Mouse (Mus musculus) c-Kit-positive CD71-positive TER-119-positive erythroid progenitor cells, embryonic 14.5 days (primary cell): Measurements from ENCODE around the gene Nkain2.
"Not testable (repeated sequence)": the region's sequence is repeated elsewhere in the genome, so short reads cannot be mapped to it uniquely, and the experiment has no call there.

ENCODE experiments used
- DNase-seq: peaks from one replicate; pipeline ENCODE4 v3.0.0-alpha.2; 2013; ENCODE audit warnings: low spot score

Nkain2 gene

DNA sequence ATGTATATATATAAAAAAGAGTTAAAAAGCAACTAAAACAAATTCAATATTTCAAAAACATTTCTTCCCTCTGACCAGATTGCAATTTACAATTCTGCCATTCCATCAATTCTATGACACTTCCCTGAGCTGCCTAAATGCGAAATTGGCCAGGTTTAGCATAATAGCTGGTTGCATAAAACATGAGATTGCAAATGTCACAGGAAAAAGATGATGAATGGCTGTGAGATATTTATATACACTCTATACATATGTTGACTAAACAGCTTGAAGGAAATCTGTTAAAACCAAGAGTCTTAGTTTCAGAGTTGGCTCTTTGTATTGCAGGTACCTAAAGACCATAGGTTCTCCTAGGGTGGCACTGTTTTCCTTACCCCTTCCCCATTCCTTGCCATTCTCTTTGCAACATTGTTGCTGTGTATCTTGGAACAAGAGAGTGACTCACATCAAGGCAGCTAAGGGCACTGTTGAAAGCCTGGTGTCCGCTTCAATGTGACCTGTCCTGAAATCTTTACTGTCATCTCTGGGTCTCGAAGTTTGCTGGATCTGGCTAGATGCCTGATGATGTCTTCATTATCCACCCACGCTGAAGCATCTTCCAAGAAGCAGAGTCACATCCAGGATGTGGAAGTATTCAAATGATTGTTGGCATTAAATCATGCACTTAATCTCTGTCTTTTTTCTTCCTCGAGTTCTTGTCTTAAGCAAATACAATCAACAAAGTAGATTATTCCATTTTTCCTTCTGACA, 837.5 kb downstream of the Nkain2 start:
- DNase-seq: no peak

GRCm38 (mm10) chr10:32052045-32052444, 838.2 kb downstream of the Nkain2 start:
- DNase-seq: no peak

DNA sequence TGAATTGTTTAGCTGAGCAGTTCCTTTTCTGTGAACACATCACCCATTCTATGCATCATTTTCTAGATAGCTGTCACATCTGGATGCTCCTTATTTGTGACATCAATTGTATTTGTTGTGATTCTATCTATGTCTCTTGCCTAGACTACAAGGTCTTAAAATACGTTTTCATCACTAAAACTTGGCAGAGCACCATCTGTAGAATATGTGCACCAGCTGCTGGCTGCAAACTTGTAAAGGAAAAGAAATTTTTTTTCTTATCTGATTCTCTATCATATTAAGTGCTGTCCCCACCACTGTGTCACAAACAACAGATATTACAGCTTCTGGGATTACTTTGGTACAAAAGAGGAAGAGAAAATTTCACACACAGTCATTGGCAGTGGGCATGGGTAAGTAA, 860.3 kb downstream of the Nkain2 start:
- no peak for DNase-seq

GRCm38 (mm10) chr10:32018385-32018784, 871.9 kb downstream of the Nkain2 start:
- DNase-seq: no peak

DNA sequence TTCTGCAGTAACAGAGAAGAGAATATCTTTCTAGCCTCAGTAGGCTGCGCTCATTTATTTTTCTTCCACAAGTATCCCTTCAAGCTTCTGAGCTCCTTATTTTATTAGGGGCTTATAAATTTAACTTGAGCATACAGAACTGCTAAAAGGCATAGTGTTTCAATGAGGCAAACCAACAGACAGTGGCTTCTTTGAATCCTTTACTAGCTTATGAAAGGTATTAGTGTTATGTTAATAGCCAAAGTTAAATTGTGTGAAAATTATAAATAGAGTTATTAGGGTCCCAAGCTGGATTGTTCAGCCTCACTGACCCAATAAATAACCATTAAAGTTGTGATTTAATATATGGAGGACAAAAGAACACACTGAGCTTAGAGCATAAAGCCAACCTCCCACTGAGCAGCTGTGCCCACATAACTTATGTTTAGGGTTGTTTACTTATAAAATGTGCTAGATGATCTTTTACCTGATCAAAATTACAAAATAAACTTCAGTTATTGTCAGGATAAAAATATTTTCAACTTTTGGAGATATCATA, 889.0 kb downstream of the Nkain2 start:
- no peak for DNase-seq

DNA sequence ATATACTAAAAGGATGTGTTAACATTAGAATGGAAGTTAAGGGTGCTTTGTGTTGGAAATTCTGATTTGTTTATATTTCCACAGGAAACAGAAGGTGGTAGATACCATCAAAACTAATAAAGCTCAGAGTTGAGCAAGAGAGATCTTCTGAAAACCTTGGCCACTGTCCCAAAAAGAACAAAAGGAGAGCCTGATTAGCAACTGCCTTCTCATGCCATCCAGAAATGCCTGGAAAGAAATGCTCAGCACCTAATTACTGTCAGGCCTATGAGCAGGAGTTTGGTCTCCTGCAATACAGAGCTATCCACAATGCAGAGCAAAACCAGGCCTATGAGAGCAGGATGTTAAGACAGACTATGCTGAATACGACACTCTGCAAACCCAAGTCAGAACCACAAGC, 897.1 kb downstream of the Nkain2 start:
- DNase-seq: no peak

DNA sequence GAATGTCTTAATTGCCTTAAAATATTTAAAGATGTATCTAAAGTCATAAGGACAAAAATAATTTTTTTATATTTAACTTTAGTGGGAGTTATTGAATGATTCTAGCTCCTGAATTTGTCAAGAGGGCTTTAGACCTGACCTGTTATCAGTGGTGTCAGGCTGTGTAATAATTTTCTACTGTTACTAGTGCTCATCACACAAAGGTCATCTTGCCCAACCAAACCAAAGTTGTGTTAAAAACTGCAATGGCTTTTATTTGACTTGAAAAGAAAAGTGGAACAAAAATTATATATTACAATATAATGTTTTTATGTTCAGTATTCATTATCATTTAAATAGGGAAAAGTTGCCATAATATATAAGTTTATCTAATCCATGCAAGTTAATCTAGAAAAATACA, 911.9 kb downstream of the Nkain2 start:
- no peak for DNase-seq

DNA sequence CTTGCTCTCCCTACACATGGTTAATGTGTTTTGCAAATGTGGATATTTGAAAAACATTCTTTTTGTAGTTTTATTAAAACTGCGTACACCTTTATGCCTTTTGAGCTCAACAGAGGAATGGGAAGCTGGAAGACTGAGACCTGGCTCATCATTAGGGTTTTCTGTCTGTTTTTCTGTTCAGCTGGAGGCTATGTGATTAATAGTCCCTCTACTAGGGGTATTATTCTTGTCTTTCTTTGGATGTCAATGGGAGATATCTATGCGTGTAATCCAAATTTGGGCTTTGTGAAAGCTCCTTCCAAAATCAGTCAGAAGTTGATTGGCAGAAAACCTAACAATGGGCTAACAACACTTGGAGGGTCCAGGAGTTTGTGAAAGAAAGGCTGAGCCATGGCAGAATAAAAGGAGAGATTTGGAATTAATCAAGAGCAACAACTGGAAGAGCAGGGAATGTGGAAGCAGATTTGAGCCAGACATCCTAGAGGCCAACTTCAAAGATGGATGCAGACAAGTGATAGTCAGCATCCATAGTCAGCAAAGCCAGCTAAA, 943.0 kb downstream of the Nkain2 start:
- DNase-seq: no peak

- DNase-seq: no peak
These were observed 958.3 kb downstream of the Nkain2 start for GRCm38 (mm10) chr10:31931961-31932360.

GRCm38 (mm10) chr10:31927657-31928056, 962.6 kb downstream of the Nkain2 start:
- DNase-seq: no peak

GRCm38 (mm10) chr10:31920901-31921300, 969.4 kb downstream of the Nkain2 start:
- DNase-seq: not testable (repeated sequence)

GRCm38 (mm10) chr10:31907488-31907887, 982.8 kb downstream of the Nkain2 start:
- no peak for DNase-seq

DNA sequence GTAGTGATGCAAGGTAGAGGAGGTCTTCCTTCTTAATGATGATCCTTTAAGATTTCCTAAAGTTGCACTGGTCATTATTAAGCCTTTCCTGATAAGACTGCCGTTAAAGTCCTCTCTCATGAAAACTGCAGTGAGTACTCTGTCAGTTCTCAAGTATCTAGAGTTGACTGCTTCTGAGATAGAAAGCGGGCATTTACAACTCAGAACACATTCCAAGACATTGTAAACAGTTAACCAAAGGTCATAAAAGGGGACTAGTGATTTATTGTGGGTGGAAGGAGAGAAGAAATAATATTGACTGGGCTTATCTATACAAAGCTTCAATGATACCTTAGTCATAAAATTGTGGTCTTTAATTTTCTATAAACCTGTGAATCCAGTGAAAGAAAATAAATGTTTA, 990.8 kb downstream of the Nkain2 start:
- no peak for DNase-seq

- DNase-seq: no peak
These were observed 1016.9 kb downstream of the Nkain2 start for GRCm38 (mm10) chr10:31873323-31873895.

DNA sequence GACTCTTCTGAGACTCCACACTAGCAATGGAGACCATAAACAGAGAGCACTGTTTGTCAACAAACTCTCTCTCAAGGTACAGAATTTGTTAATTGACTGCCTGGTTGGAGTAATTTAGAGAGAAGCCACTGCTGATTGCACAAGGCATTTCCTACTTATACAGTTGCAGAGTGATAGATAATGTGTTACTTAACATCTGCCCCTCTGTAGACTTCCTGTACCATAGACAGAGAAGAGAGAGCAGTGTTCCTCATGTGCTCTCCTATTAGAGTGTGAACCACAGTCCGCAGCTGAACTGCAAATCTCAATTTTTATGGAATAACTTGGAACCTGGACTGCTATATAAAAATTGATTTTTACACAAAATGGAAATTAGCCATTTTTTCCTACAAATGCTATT, 1022.0 kb downstream of the Nkain2 start:
- no peak for DNase-seq

GRCm38 (mm10) chr10:31827041-31827440, 1063.2 kb downstream of the Nkain2 start:
- DNase-seq: no peak

- DNase-seq: no peak
These were observed 1077.7 kb downstream of the Nkain2 start for GRCm38 (mm10) chr10:31812543-31812942.

DNA sequence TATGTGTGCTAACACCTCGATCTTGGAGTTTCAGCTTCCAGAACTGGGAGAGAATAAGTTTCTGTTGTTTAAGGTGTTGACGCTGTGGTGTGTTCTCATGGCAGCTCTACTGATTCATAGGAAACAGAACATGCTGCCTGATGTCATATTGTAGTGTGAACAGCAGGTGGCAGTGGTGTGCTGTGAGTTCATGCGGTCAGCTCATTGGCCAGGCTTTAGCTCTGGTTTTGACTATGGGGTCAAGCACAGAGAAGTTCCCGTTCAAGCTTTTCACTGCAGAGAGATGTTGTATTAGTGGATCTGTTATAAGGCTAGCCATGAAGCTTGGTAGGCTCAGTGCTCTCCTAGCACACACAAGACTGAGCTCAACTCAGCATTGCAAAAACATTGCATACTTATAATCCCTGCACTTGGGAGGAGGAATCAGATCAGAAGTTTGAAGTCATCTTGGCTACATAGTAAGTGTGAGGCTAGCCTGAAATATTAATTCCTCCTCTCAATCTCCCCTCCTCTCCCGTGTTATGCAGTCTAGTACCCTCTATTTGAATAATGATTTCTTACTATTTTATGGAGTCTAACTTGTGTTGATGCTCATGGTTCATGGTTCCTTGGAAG, 1147.7 kb downstream of the Nkain2 start:
- peak; percentile 15 for DNase-seq

DNA sequence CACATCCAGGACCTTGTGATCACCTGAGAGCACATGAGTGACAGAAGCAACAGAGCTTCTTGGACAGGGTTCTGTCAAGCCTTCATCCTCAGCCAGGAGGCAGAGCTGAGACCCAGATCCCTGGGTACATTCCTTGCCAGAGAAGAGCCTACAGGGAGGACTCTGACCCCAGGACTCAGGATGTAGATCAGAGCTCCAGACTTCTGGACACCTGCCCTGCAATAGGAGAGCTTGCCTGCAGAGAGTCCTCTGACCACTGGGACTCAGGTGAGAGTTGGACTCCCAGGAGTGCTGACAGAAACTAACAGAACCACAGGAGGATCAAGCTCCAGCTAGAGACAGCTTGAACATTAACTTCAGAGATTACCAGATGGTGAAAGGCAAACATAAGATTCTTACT, 1162.2 kb downstream of the Nkain2 start:
- DNase-seq: no peak

DNA sequence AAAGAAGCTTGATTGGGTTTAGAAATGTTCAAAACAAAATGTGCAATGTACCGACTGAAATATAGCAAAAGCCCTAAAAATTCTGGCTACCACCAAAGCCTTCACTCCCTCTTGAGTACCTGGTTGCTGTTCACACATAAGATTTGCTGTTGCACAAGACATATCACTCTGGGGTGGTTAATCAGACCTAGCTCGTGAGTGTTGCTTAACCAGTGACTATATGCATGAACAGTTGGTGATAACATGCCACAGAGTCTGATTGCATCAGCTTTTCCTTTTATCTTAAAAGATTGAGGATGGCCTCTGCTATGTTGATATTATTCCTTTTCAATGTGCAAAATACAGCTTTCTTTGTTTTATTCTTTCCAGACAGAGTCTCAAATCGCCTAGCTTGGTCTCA, 1243.0 kb downstream of the Nkain2 start:
- no peak for DNase-seq

DNA sequence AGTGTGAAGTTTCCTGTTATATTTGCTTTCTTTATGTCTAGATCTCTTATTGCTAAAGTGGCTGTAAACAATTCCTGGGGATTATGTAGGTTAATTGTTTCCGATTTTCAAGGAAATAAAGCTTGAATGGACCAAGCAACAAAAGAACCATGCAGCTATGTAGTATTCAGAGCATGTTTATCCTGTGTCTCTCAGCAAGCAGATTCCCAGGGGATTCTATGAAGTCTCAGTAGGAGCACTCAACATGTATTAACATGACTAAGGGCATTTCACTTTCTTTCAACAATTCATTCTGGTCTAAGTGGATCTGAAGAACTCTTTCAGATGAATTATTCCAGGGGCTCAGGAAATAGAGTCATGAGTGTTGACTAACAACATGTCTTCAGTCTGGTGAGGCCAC, 1244.2 kb downstream of the Nkain2 start:
- DNase-seq: no peak
